Mouse (Mus musculus) midbrain, embryonic 13.5 days (tissue): ENCODE results near the gene 1700028K03Rik. TPM values are rescaled to one million over a fixed set of nuclear protein-coding genes. Genes with fewer than 3 reads are reported as not detected.

Experiments
- ATAC-seq: fragments of 200-750 bp; cut with Nextera tagmentation; 2 replicates; pipeline ENCODE4 v1.8.0; 2017; ENCODE audit warnings: mild to moderate bottlenecking, moderate TSS enrichment, moderate library complexity
- H3K27ac ChIP-seq: fragments of 300-500 bp; sonication (generic); 2 replicates; pipeline ENCODE4 v1.5.1; 2015; ENCODE audit warnings: inconsistent platforms, mild to moderate bottlenecking, moderate library complexity
- H3K27me3 ChIP-seq: fragments of 300-500 bp; sonication (generic); 2 replicates; pipeline ENCODE4 v1.6.1; 2015; ENCODE audit warnings: mild to moderate bottlenecking, inconsistent platforms
- H3K36me3 ChIP-seq: fragments of 300-500 bp; sonication (generic); 2 replicates; pipeline ENCODE4 v1.6.1; 2015; ENCODE audit warnings: mild to moderate bottlenecking, inconsistent platforms
- H3K4me1 ChIP-seq: fragments of 300-500 bp; sonication (generic); replicated peaks from 2 replicates; pipeline ENCODE4 v1.6.1; 2015; ENCODE audit warnings: inconsistent platforms
- H3K4me2 ChIP-seq: fragments of 300-500 bp; sonication (generic); replicated peaks from 2 replicates; pipeline ENCODE4 v1.6.1; 2015; ENCODE audit warnings: moderate library complexity, mild to moderate bottlenecking, inconsistent platforms
- H3K4me3 ChIP-seq: fragments of 300-500 bp; sonication (generic); replicated peaks from 2 replicates; pipeline ENCODE4 v1.5.1; 2015; ENCODE audit warnings: mild to moderate bottlenecking, inconsistent platforms
- H3K9ac ChIP-seq: fragments of 300-500 bp; sonication (generic); replicated peaks from 2 replicates; pipeline ENCODE4 v1.6.1; 2015; ENCODE audit warnings: mild to moderate bottlenecking, inconsistent platforms
- H3K9me3 ChIP-seq: fragments of 300-500 bp; sonication (generic); 2 replicates; pipeline ENCODE4 v1.6.1; 2016; ENCODE audit warnings: mild to moderate bottlenecking, inconsistent platforms
- WGBS: fragments of 180-500 bp; shearing (Covaris S2); methylation state at CpG from one replicate; pipeline ENCODE4 v1.1.7; 2015; 5-methylcytosine and 5-hydroxymethylcytosine counted together
- polyA plus RNA-seq: library from polyadenylated mRNA; unstranded; fragments of >200 nt; fragmentation: Nextera tagmentation; extraction: Ambion mirVana; gene quantifications from 2 replicates; pipeline ENCODE4 v1.2.1, GENCODE M21; 2015

The 1700028K03Rik gene
- polyA plus RNA-seq, 1 experiment from 2014 or later: 0.30 TPM

DNA sequence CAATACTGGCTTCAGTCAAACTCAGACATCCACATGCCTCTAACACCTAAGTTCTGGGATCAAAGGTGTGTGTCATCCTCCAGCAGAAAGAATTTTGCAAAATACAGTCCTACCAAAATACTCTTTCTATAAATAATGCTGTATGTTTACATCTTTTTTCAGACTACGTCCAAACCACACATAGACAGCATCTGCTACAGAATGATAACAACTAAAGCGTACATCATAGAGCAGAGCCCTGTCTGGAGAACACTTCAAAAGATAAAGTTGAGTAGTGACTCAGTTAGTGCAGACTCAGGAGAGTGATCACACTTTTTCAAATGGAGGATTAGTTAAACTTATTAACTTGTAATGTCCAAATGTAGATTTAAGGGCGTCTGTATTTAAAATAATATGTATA, 13.4 kb downstream of the 1700028K03Rik start:
- peaks cover 36% of the 10 kb centered on the region for H3K36me3 ChIP-seq
- H3K27ac ChIP-seq: no peak overlapping the region
- H3K27me3 ChIP-seq: no peaks in the 10 kb centered on the region
- H3K9ac ChIP-seq: no peak overlapping the region
- no peak overlapping the region for H3K4me2 ChIP-seq
- H3K4me3 ChIP-seq: no peak overlapping the region
- no peaks in the 10 kb centered on the region for H3K4me1 ChIP-seq
- 89% methylated on average over 3 of the region's 3 CpGs for WGBS
- no peak for ATAC-seq
- H3K9me3 ChIP-seq: no peaks in the 10 kb centered on the region

DNA sequence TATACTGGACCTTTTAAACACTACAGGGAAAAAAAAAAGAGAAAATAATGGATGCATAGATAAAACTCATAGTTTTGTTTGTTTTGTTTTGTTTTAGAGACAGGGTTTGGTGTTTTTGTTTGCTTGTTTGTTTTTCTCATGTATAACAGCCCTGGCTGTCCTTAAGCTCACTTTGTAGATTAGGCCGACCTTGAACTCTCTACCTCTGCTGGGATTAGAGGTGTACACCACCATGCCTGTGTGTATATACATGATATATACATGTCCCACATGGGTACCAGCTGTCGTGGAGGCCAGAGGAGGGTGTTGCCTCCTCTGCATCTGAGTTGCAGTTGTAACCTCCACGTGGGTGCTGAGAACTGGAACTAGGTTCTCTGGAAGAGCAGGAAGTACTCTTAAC, 13.9 kb downstream of the 1700028K03Rik start:
- WGBS: 88% methylated on average over 3 of the region's 3 CpGs
- ATAC-seq: no peak
- peaks cover 39% of the 10 kb centered on the region for H3K36me3 ChIP-seq
- no peak overlapping the region for H3K4me3 ChIP-seq
- no peaks in the 10 kb centered on the region for H3K27me3 ChIP-seq
- no peak overlapping the region for H3K9ac ChIP-seq
- H3K4me2 ChIP-seq: no peak overlapping the region
- H3K4me1 ChIP-seq: no peaks in the 10 kb centered on the region
- H3K27ac ChIP-seq: no peak overlapping the region
- no peaks in the 10 kb centered on the region for H3K9me3 ChIP-seq

DNA sequence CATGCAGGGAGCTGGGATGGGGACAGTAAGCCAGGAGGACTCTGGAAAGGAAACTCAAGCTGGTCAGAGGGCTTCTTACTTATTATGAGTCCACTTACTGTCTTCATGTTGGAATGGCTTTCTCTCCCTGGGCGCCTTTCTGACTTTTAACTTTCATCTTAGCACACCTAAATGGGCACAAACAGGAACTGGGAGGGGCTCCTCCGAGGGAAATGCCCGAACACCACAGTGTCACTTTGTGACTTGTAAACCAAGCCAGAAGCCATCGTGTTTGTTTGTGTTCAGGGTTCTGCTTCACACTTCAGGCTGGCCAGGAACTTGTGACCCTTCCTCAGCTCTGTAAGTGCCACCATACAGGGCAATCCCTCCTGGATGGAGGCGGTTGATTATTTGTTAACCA, 19.8 kb downstream of the 1700028K03Rik start:
- no peak overlapping the region for H3K4me2 ChIP-seq
- H3K9ac ChIP-seq: no peak overlapping the region
- 94% methylated on average over 5 of the region's 5 CpGs for WGBS
- no peaks in the 10 kb centered on the region for H3K9me3 ChIP-seq
- H3K27ac ChIP-seq: no peak overlapping the region
- H3K36me3 ChIP-seq: peaks cover 49% of the 10 kb centered on the region
- no peak for ATAC-seq
- no peaks in the 10 kb centered on the region for H3K4me1 ChIP-seq
- no peak overlapping the region for H3K4me3 ChIP-seq
- H3K27me3 ChIP-seq: no peaks in the 10 kb centered on the region

DNA sequence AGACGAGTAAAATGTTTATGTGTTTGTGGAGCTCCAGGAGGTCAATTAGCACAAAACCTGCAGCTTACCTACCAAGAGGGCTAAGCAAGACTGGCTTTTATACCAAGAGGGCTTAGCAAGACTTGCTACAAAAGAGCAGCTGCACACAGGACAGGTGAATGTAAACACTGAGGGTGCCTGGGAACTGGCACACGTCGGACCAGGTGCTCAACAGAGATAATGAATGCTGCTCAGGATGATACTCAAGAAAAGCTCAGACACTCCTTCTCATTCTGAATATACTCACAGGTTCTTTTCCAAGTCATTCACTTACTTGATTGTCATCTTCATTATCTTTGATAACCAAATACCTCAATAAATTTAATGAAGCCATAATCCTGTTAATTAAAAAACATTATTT, 22.5 kb downstream of the 1700028K03Rik start:
- Histone ChIP-seq H3K9me3 (no peaks in the 10 kb centered on the region), H3K4me1 (no peaks in the 10 kb centered on the region), H3K36me3 (peaks cover 56% of the 10 kb centered on the region), H3K27ac (no peak overlapping the region), H3K4me3 (no peak overlapping the region), H3K9ac (no peak overlapping the region), H3K4me2 (no peak overlapping the region), H3K27me3 (no peaks in the 10 kb centered on the region)
- 86% methylated on average over 3 of the region's 3 CpGs for WGBS
- ATAC-seq: no peak

GRCm38 (mm10) chr5:107569148-107569547, 34.6 kb downstream of the 1700028K03Rik start:
- no peak for ATAC-seq
- Histone ChIP-seq H3K4me3 (no peak overlapping the region), H3K27ac (no peak overlapping the region), H3K9ac (no peak overlapping the region), H3K36me3 (peaks cover 62% of the 10 kb centered on the region), H3K9me3 (no peaks in the 10 kb centered on the region), H3K4me2 (no peak overlapping the region), H3K27me3 (no peaks in the 10 kb centered on the region), H3K4me1 (no peaks in the 10 kb centered on the region)
- 94% methylated on average over 9 of the region's 9 CpGs for WGBS

- no peaks in the 10 kb centered on the region for H3K9me3 ChIP-seq
- peak within 1 kb of the TSS; percentile 82 for H3K9ac ChIP-seq
- peak within 1 kb of the TSS; percentile 72 for H3K4me2 ChIP-seq
- ATAC-seq: peak; percentile 97
- H3K4me3 ChIP-seq: peak within 1 kb of the TSS; percentile 65
- H3K27me3 ChIP-seq: no peaks in the 10 kb centered on the region
- peaks cover 11% of the 10 kb centered on the region for H3K4me1 ChIP-seq
- under 1% methylated on average over 59 of the region's 64 CpGs for WGBS
- peak within 1 kb of the TSS; percentile 88 for H3K27ac ChIP-seq
- H3K36me3 ChIP-seq: peaks cover 16% of the 10 kb centered on the region
Observed at GRCm38 (mm10) chr5:107597301-107598077, 63.0 kb downstream of the 1700028K03Rik start, which contains the start of the genes Rpap2 and Glmn. Gene Rpap2 (plus strand): TSS chr5:107597373. Gene Glmn (minus strand): TSS chr5:107597888.

DNA sequence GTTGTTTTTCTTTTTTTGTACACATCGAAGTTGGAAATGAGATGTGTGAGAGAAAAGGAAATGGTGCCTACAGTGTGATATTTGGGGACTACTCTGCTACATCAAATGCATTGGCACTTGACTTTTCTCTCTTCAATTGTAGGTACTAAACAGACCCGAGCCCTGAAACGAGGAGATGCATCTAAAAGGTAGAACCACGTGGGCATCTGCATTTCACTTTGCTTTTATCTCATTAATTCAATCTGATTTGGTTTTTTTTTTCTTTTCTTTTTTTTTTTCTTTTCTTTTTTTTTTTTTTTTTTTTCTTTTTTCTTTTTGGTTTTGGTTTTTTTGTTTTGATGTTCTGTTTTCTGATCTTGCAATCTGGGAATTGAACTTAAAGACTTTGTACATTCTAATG, 63.9 kb downstream of the 1700028K03Rik start:
- no peak for ATAC-seq
- peak overlapping the region; percentile 65 for H3K4me3 ChIP-seq
- peak overlapping the region; percentile 82 for H3K9ac ChIP-seq
- H3K27me3 ChIP-seq: no peaks in the 10 kb centered on the region
- H3K4me1 ChIP-seq: peaks cover 11% of the 10 kb centered on the region
- peak overlapping the region; percentile 72 for H3K4me2 ChIP-seq
- no peak overlapping the region for H3K27ac ChIP-seq
- H3K36me3 ChIP-seq: peaks cover 16% of the 10 kb centered on the region
- H3K9me3 ChIP-seq: no peaks in the 10 kb centered on the region
- WGBS: 28% methylated on average over 4 of the region's 4 CpGs

Other genes with a start within 250 kb of the 1700028K03Rik start
- gene Tgfbr3, start 245.1 kb upstream of the 1700028K03Rik start, polyA plus RNA-seq: 3.4 and 3.7 TPM in 2 replicates
- 1.5 and 1.7 TPM in 2 replicates for gene Brdt, start 203.6 kb upstream of the 1700028K03Rik start, polyA plus RNA-seq
- 0.77 and 1.1 TPM in 2 replicates for gene Ephx4, start 132.0 kb upstream of the 1700028K03Rik start, polyA plus RNA-seq
- gene Lpcat2b, start 103.2 kb upstream of the 1700028K03Rik start, polyA plus RNA-seq: not detected in 2 replicates
- 14.5 and 17.9 TPM in 2 replicates for gene Btbd8, start 96.7 kb upstream of the 1700028K03Rik start, polyA plus RNA-seq
- gene Gm42669, start 27.1 kb upstream of the 1700028K03Rik start, polyA plus RNA-seq: 0.30 and 0.39 TPM in 2 replicates
- gene Rpap2, start 62.7 kb downstream of the 1700028K03Rik start, polyA plus RNA-seq: 21.9 and 23.6 TPM in 2 replicates
- 32.6 and 42.3 TPM in 2 replicates for gene Glmn, start 63.2 kb downstream of the 1700028K03Rik start, polyA plus RNA-seq
- not detected in 2 replicates for gene Gfi1, start 191.3 kb downstream of the 1700028K03Rik start, polyA plus RNA-seq